In the genomic region with DNA sequence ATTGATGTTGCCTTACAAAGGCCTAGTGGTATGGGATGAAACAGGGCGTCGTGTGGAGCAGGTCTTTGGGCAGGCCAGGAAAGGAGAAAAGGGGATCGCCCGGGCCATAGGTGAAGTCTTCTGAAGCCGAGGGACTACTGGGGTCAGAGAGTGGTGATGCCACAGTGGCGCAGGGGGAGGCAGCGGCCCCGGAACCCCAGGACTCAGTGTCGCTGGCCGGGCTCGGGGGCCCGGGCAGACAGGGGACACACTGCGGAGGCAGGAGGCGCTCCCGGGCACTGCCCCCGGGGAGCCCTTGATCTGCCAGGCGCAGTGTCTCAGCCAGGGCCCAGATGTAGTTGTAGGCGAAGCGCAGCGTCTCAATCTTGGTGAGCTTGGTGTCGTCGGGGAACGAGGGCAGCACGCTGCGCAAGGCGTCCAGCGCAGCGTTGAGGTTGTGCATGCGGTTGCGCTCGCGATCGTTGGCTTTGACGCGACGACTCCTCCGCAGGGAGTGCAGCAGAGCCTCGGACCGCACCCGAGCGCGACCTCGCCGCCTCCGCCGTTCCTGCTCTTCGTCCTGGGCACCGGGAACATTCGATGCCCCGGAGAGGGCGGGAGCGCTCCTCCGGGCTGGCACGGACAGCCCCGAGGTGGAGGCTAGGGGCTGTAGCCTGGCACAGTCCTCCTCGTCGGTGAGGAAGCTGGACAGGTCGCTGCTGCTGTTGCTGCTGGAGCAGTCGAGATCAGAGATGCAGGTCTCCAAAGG, we compare ENCODE assay signal across 9 mouse cellular contexts. TPM values are rescaled to one million over a fixed set of nuclear protein-coding genes. Genes with fewer than 3 reads are reported as not detected.
A peak's percentile ranks its signal among the peaks of the same experiment; 100 is the strongest.
DNase-seq lines count a peak whose midpoint lies in the region; ATAC-seq and TF ChIP-seq lines count a peak whose summit lies in the region.
"Had no signal": no experiment of that assay in that cellular context is flagged by ENCODE, and none has a peak within 500 bp of the region (broad histone marks: within the 10 kb centered on the region; RNA-seq: fewer than 3 reads in every experiment).

No protein-coding gene starts in this region.

- no peaks in the 10 kb centered on the region for H3K36me3 ChIP-seq in heart, embryonic 13.5 days
- no peaks in the 10 kb centered on the region for H3K36me3 ChIP-seq in ES-E14 (ENCODE audit: control insufficient read depth, insufficient read depth, low read length, poor library complexity, severe bottlenecking)
- no peaks in the 10 kb centered on the region for H3K36me3 ChIP-seq in forebrain, postnatal 0 days (ENCODE audit: insufficient read depth)
- H3K36me3 ChIP-seq in midbrain, embryonic 11.5 days (ENCODE audit: control insufficient read depth, insufficient read depth, low read length): no peaks in the 10 kb centered on the region

- peaks cover 100% of the 10 kb centered on the region for H3K27me3 ChIP-seq in heart, embryonic 13.5 days (replicated peaks)
- peaks cover 90% of the 10 kb centered on the region for H3K27me3 ChIP-seq in forebrain, postnatal 0 days (ENCODE audit: insufficient read depth, low read length)
- peaks cover 96% of the 10 kb centered on the region for H3K27me3 ChIP-seq in midbrain, embryonic 11.5 days (ENCODE audit: control insufficient read depth, insufficient read depth, low read length)

- no peaks in the 10 kb centered on the region for H3K9me3 ChIP-seq in heart, embryonic 13.5 days
- no peaks in the 10 kb centered on the region for H3K9me3 ChIP-seq in ES-E14 (ENCODE audit: control insufficient read depth, insufficient read depth, low read depth, low read length)
- no peaks in the 10 kb centered on the region for H3K9me3 ChIP-seq in forebrain, postnatal 0 days (ENCODE audit: low read length)
- H3K9me3 ChIP-seq in midbrain, embryonic 11.5 days (ENCODE audit: control insufficient read depth, low read length): no peaks in the 10 kb centered on the region

- ATAC-seq in heart, embryonic 13.5 days (ENCODE audit: extremely low read depth, insufficient number of reproducible peaks, low FRiP score, low TSS enrichment): no peak
- ATAC-seq in forebrain, postnatal 0 days: no peak
- ATAC-seq in midbrain, embryonic 11.5 days (ENCODE audit: low FRiP score): no peak; the same call in 1 of the 2 replicates
- no peak for ATAC-seq in erythroblast, adult 5-6 weeks (replicated peaks; ENCODE audit: low FRiP score, poor library complexity, severe bottlenecking)

- H3K4me2 ChIP-seq in heart, embryonic 13.5 days: peak overlapping the region; percentile 68
- peak overlapping the region; percentile 56 for H3K4me2 ChIP-seq in forebrain, postnatal 0 days (ENCODE audit: low read depth)
- H3K4me2 ChIP-seq in midbrain, embryonic 11.5 days: peak overlapping the region; percentile 37

- TF ChIP-seq CTCF in forebrain, postnatal 0 days (IDR thresholded peaks at IDR 0.05; ENCODE audit: low read depth): no peak

- peaks cover 11% of the 10 kb centered on the region for H3K4me1 ChIP-seq in heart, embryonic 13.5 days
- peaks cover 0 to 2% of the 10 kb centered on the region in 2 experiments; a peak in 1 of 4 replicates for H3K4me1 ChIP-seq in ES-E14 (ENCODE audit: control insufficient read depth in 2 of 2, insufficient read depth in 2 of 2, low read length in 2 of 2, poor library complexity in 1 of 2)
- no peaks in the 10 kb centered on the region; the same call in 1 of the 2 replicates for H3K4me1 ChIP-seq in forebrain, postnatal 0 days (ENCODE audit: insufficient read depth)
- peaks cover 51% of the 10 kb centered on the region for H3K4me1 ChIP-seq in midbrain, embryonic 11.5 days (ENCODE audit: control insufficient read depth, insufficient read depth, low read length)

- DNase-seq in heart, adult 8-10 months (ENCODE audit: low spot score): no peak
- DNase-seq in ES-E14 (ENCODE audit: low read depth, low spot score) (peak; percentile 22), adipocyte (ENCODE audit: low spot score) (no peak)
- no peak for DNase-seq in forebrain, postnatal 0 days
- peak; percentile 96 for DNase-seq in midbrain, embryonic 11.5 days (ENCODE audit: low spot score, missing footprints)
- no peak for DNase-seq in urinary bladder, postnatal 25 days (ENCODE audit: low spot score)
- DNase-seq: lung, postnatal 36 days had no signal

- H3K27ac ChIP-seq in heart, embryonic 13.5 days (replicated peaks): no peak overlapping the region
- no peak overlapping the region for H3K27ac ChIP-seq in ES-E14 (ENCODE audit: insufficient read depth, low read depth, low read length, poor library complexity, severe bottlenecking)
- no peak overlapping the region for H3K27ac ChIP-seq in forebrain, postnatal 0 days (ENCODE audit: low read depth, low read length)
- peak overlapping the region; percentile 81 for H3K27ac ChIP-seq in midbrain, embryonic 11.5 days (ENCODE audit: low read depth, low read length)

- in situ Hi-C loops in ES-E14 (cut with MboI; ENCODE audit: low sequenced_read_pairs in 2 of 2, unreplicated experiment in 2 of 2): loop anchor here (5.0 kb wide), 1 partner anchor 419 kb away; no protein-coding TSS in a partner anchor

- 1% methylated on average over 59 of the region's 59 CpGs for WGBS in heart, embryonic 13.5 days
- 4% methylated on average over 59 of the region's 59 CpGs for WGBS in forebrain, postnatal 0 days
- WGBS in midbrain, embryonic 11.5 days: 1% methylated on average over 59 of the region's 59 CpGs

- no peak overlapping the region for H3K9ac ChIP-seq in heart, embryonic 13.5 days
- no peak overlapping the region for H3K9ac ChIP-seq in ES-E14 (ENCODE audit: insufficient read depth, low read depth, low read length, poor library complexity, severe bottlenecking)
- H3K9ac ChIP-seq in forebrain, postnatal 0 days: no peak overlapping the region
- peak overlapping the region; percentile 69 for H3K9ac ChIP-seq in midbrain, embryonic 11.5 days (ENCODE audit: low read length)

- H3K4me3 ChIP-seq in heart, embryonic 13.5 days: peak overlapping the region; percentile 44
- H3K4me3 ChIP-seq in ES-E14 (ENCODE audit: insufficient read depth in 1 of 2, low read depth in 1 of 2, low read length in 2 of 2, poor library complexity in 1 of 2, severe bottlenecking in 1 of 2): peak overlapping the region; percentile 50 to 51; a peak in 3 of 4 replicates
- 0 out of 2 replicates have a peak overlapping the region, but pooled peaks have one; percentile 32 for H3K4me3 ChIP-seq in forebrain, postnatal 0 days (ENCODE audit: low read depth, low read length)
- peak overlapping the region; percentile 39 for H3K4me3 ChIP-seq in midbrain, embryonic 11.5 days (ENCODE audit: low read depth, low read length)

TF ChIP-seq in ES-E14, 5 proteins besides CTCF, POLR2A, EP300 and RAD21:
- TF ChIP-seq CHD2 (IDR thresholded peaks at IDR 0.05; ENCODE audit: low read depth, low read length): no peak
- TF ChIP-seq ZC3H11A (IDR thresholded peaks at IDR 0.05; ENCODE audit: borderline replicate concordance, low read depth, low read length): no peak
- no peak for TF ChIP-seq ZNF384 (IDR thresholded peaks at IDR 0.05; ENCODE audit: low read depth, low read length)
- no peak for TF ChIP-seq HCFC1 (IDR thresholded peaks at IDR 0.05; ENCODE audit: borderline replicate concordance, insufficient read depth, low read length)
- TF ChIP-seq MAFK (IDR thresholded peaks at IDR 0.05; ENCODE audit: insufficient read depth, low read depth, low read length): no peak

RNA-seq across cellular contexts. Expression of gene Neurog1, which starts 0.6 kb away (rescaled TPM):
- polyA plus RNA-seq in heart, embryonic 13.5 days (2015; fragmentation: Nextera tagmentation; extraction: Ambion mirVana): not detected in 2 replicates
- not detected for total RNA-seq in heart, adult 8-10 months (2022)
- total RNA-seq in ES-E14 (2012; rRNA removed): 0.45 and 0.48 TPM in 2 replicates
- total RNA-seq in forebrain, postnatal 0 days (2014; rRNA removed): 0.08 TPM in 1 of 2 replicates, not detected in the other
- polyA plus RNA-seq in forebrain, postnatal 0 days (2015; fragmentation: Nextera tagmentation; extraction: Ambion mirVana): not detected in 2 replicates
- 35.6 and 42.1 TPM in 2 replicates for polyA plus RNA-seq in midbrain, embryonic 11.5 days (2014; fragmentation: Nextera tagmentation; extraction: Ambion mirVana)
- total RNA-seq in erythroblast, adult 5-6 weeks (2015; ENCODE audit: low replicate concordance): not detected in 2 replicates
- not detected in 2 replicates for total RNA-seq in erythroblast, adult 5-6 weeks (2017; ENCODE audit: low replicate concordance)

RNA-seq across cellular contexts. Expression of gene Cxcl14, which starts 45.0 kb away (rescaled TPM):
- polyA plus RNA-seq in heart, embryonic 13.5 days (2015; fragmentation: Nextera tagmentation; extraction: Ambion mirVana): 1.1 and 1.9 TPM in 2 replicates
- 10 to 100 TPM in 2 of 4 experiments, 1 to 10 TPM in 2; 4.4 to 10.6 (median 8.5) TPM for total RNA-seq in heart, adult 8-10 months (2022)
- total RNA-seq in ES-E14 (2012; rRNA removed): 2.6 and 2.8 TPM in 2 replicates
- 21.3 and 44.2 TPM in 2 replicates for total RNA-seq in forebrain, postnatal 0 days (2014; rRNA removed)
- 37.2 and 37.6 TPM in 2 replicates for polyA plus RNA-seq in forebrain, postnatal 0 days (2015; fragmentation: Nextera tagmentation; extraction: Ambion mirVana)
- 9.2 and 9.3 TPM in 2 replicates for polyA plus RNA-seq in midbrain, embryonic 11.5 days (2014; fragmentation: Nextera tagmentation; extraction: Ambion mirVana)
- total RNA-seq in erythroblast, adult 5-6 weeks (2015; ENCODE audit: low replicate concordance): 0.84 TPM in 1 of 2 replicates, not detected in the other
- total RNA-seq in erythroblast, adult 5-6 weeks (2017; ENCODE audit: low replicate concordance): 0.42 and 0.51 TPM in 2 replicates

Comparison
In these comparisons a context has a peak if more than half of its experiments do, and no peak if none do; other contexts are left out.
1. DNase-seq: peak in ES-E14 (single experiment) and midbrain, embryonic 11.5 days (single experiment); none in heart, adult 8-10 months (single experiment), forebrain, postnatal 0 days (single experiment), adipocyte (single experiment) and urinary bladder, postnatal 25 days (single experiment).
2. Peak in every context shown above with its lines, with median percentiles within 50 percentile points of each other: H3K4me2 ChIP-seq and H3K4me3 ChIP-seq.